Mouse (Mus musculus) G1E (cell line): ENCODE results near the gene Fancc.

Source experiments
- CTCF ChIP-seq: IDR thresholded peaks from 2 replicates; pipeline ENCODE4 v1.5.1; 2012; ENCODE audit warnings: low read depth, low read length, inconsistent platforms, mixed read lengths
- GATA1 ChIP-seq: IDR thresholded peaks from 2 replicates; pipeline ENCODE4 v1.6.1; 2012; ENCODE audit warnings: borderline replicate concordance, low read length, inconsistent platforms, mixed read lengths
- TAL1 ChIP-seq: conservative IDR thresholded peaks from 2 replicates; pipeline ENCODE4 v1.6.1; 2012; ENCODE audit warnings: low read depth, low read length, inconsistent platforms, mixed read lengths

DNA sequence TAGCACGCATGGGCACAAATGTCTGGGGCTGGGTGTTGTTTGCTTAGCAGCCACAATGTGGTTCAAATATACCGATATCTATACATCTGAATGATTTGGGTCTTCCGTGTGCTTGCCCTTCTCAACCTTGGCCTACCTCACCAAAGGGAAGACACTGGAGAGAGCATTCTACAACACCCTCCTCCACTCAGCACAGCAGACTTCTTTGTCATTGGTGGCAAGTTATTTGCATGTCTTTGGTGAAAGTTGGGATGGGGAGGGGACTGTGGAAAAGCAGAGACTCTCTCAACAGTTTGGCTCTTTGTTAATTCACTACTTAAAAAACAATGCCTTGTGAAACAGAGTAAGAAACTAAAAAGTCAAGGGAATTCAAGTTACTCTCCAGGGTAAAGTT, 33.3 kb upstream of the Fancc start:
- TF ChIP-seq CTCF (no peak), TAL1 (no peak), GATA1 (no peak)
